Mouse (Mus musculus) spleen, adult 12 weeks (tissue): ENCODE measurements at regions not wholly inside any gene's neighbourhood (a gene's known extent, or its start where the extent isn't known, plus 50 kb on each side); places are given as distances from the start of the nearest gene placed in this dataset.

Experiments used
- DNase-seq: peaks from one replicate; pipeline ENCODE4 v3.0.0; 2022; ENCODE audit warnings: low spot score

DNA sequence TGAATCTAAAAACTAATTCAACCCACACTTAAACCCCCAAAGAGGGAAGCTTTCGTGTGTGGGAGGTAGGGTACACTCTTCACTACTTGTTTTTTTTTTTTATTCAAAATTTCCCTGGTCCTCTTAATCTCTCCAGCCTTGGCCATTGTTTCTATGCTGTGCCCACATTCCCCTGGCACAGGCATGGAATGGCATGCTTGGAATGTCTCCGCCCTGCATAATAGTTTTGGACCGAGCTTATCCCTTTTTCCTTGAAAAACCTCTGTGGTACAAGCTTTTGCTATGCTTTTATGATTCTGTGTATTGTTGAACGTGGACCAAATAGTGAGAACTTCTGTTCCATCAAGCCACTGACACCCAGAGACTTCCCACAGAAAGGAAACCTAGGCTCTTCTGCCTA lies 126.8 kb upstream of the Bmp4 start:
- no peak for DNase-seq

- no peak for DNase-seq
Measured at GRCm38 (mm10) chr14:46516285-46516684, 125.8 kb upstream of the Bmp4 start.

DNA sequence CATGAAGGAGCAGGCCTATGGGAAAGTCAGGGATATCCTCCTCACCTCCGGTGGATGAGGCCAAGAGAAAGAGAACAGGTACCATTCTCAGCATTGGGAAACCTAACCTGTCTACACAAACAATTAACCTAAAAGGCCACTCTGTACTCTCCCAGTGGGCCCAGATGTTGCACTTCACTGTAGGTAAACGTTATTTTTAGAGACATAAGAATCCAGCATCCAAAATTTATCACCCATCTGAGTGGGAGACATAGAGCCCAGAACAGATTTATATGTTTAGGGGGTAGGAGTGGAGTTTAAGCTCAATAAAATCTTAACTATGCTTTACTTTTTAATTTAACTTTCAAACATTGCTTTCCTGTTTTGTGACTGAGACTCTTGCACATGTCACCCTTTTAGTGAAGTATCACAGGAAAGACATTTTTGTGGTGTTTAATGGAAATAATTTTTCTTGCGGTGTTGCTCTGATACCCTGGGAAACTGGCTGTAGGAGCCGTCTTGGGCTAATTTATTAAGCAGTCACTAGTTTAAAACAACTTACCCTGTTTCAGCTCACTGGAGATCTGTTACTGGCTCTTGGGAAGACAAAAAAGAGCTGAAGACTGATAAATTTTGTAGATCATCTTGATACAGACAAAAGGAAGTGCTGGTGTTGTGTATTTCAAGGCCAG lies 123.9 kb upstream of the Bmp4 start:
- DNase-seq: no peak

- DNase-seq: no peak
Measured at GRCm38 (mm10) chr14:46512118-46512517, 121.6 kb upstream of the Bmp4 start.

- no peak for DNase-seq
Measured at GRCm38 (mm10) chr14:46508871-46509270, 118.4 kb upstream of the Bmp4 start.

DNA sequence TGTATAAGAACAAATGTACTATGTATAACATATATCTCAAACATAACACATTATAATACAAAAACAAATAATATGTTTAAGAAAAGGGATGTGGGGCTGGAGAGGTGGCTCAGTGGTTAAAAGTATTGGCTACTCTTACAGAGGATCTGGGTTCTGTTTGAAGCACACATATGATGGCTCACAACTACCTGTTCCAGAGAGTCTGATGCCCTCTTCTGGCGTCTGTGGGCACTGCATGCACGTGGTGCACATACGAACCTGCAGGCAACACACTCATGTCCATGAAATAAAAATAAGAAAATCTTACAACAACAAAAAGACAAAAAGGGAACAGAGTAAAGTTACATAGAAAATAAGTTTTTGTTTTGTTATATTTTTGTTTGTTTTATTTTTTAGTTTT lies 114.8 kb upstream of the Bmp4 start:
- DNase-seq: no peak

DNA sequence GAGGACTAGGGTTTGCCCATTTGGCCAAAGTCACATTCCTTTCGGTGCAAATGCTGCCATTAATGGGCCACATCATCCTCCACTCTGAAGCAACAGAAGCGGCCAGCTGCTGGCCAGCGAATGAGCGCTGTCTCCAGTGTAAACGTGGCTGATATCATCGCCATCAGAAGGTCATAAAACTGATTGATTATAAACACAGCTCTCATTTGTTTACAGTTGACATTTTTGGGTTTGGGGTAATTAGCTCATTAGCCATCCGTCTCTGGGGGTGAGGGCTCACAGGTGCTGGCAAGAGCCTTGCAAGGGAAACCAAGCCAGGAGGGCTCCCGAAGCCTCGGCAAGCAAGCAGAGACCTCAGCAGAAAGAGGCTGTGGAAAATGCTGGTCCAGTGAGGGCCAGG lies 101.1 kb upstream of the Bmp4 start:
- DNase-seq: no peak

DNA sequence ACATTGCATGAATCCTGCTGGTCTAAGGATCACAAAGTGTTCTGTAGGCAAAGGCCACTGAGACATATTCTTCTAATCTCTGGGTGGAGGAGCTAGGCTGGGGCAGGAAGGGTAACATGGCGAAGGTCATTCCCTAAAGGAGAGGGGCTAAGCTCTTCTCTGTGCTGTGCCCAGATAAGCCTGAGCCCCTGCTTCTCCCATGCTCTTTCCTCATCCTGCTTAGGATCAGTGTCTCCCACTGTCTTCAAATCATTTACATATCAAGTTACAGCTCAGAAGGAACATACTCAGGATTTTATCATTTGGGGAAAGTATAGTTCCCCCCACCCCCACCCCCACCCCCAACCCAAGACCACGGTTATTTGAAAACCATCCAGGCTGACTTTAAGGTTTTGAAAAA lies 100.7 kb upstream of the Bmp4 start:
- no peak for DNase-seq

- no peak for DNase-seq
Measured at GRCm38 (mm10) chr14:46487551-46487950, 97.1 kb upstream of the Bmp4 start.

GRCm38 (mm10) chr14:46480396-46480795 lies 89.9 kb upstream of the Bmp4 start:
- DNase-seq: no peak

DNA sequence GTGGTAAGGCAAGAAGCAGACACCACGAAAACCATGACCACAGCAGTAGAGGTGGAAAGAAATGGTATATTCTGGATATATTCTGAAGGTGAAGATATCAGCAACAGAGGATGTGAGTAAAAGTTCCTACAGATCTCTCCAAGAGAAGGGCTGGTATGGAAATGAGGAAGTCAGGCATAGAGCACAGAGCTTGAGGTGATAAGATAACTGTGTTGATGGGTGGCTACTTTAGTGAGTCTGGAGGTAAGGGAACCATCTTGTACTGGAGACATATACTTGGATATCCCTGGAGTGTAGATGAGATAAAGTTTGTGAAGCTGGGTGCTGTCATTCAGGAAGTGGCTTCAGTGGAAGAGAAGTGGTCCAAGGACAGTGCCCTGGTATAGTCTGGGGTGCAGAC lies 85.5 kb upstream of the Bmp4 start:
- no peak for DNase-seq

- no peak for DNase-seq
Measured at GRCm38 (mm10) chr14:46462967-46463366, 72.5 kb upstream of the Bmp4 start.

GRCm38 (mm10) chr14:46461960-46462359 lies 71.5 kb upstream of the Bmp4 start:
- DNase-seq: no peak

- DNase-seq: no peak
Measured at GRCm38 (mm10) chr14:46454500-46454899, 64.0 kb upstream of the Bmp4 start.

- DNase-seq: no peak
Measured at GRCm38 (mm10) chr14:46441696-46442095, 51.2 kb upstream of the Bmp4 start.
